Mouse (Mus musculus) heart, adult 11 months (tissue): Measurements from ENCODE around the gene Twf1.

ENCODE experiments used
- DNase-seq: peaks from one replicate; pipeline ENCODE4 v3.0.0; 2022

Gene Twf1

DNA sequence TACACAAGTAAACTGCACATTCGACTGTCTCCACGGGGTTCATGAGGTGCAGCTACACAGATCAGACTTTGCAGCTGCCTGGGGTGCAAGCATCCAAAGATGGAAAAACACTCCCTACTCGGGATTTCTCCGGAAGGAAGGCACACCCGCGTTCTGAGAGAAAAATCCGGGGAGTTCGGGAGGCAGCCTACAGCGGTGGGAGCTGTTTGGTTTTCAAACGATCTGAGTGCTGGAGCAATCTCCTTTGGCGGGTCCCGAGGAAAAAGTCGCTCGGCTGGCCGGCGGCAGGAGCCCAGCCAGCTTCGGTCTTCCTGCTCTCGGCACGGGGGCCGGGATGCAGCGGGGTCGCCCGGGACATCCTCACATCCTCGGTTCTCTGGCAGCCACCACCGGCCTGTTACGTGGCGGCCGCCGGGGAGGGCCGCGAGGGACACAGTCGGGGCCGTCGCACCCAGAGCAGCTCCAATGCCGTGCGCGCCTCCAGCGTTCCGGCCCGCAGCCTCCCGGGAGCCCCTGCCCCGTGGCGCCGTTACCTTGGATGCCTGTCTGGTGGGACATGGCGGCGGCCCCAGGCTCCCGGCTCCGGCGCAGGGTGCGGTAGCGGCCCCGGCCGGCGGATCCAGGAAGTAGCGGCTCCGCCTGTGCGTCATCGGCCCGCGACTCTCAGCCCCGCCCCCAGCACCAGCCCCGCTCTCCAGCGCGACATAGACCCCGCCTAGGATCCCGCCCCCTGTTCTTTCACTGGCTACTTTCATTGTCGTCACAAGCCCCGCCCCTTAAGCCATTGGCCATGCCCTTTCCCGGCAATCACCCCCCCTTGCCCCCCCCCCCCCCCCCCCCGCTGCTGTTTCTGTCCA, at the start of gene Twf1:
Gene Twf1, minus strand, starts transcription at position 671 of the 857 bp plus-strand sequence.
- peak; percentile 100 for DNase-seq

DNA sequence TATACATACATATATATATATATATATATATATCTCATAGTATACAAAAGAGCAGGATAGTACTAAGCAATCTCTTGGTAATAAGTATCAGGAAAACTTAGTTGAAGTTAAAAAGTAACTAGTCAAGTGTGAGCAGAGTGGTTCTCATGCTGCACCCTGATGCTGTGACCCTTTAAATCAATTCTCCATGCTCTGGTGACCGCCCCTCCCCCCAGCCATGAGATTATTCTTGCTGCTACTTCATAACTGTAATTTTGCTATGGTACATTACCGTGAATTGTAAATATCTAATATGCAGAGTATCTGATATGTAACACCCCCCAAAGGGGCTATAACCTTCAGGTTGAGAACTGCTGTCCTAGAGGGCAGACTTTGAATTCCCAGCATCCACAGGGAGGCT, 49.4 kb upstream of the Twf1 start:
- DNase-seq: no peak

- DNase-seq: peak; percentile 58
Measured at GRCm38 (mm10) chr15:94638207-94638606, 48.5 kb upstream of the Twf1 start.

DNA sequence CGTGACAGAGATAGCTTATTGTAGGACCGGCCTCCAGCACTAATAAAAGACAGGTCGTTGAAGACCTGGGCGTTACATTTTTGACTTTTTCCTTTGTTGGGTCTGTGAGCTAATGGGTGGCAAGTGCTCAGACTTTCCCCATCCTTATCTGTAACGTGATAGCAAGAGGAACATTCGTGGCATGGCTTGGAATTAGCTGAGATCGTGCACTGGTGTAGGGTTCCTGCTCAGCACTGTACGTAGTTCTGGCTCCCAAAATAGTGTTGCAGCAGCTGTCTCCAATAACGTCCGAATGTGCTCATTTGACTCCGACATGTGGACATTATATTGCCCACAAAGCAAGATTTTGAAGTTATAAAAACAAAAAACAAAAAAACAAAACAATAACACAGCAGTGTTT, 44.8 kb upstream of the Twf1 start:
- DNase-seq: peak; percentile 68

DNA sequence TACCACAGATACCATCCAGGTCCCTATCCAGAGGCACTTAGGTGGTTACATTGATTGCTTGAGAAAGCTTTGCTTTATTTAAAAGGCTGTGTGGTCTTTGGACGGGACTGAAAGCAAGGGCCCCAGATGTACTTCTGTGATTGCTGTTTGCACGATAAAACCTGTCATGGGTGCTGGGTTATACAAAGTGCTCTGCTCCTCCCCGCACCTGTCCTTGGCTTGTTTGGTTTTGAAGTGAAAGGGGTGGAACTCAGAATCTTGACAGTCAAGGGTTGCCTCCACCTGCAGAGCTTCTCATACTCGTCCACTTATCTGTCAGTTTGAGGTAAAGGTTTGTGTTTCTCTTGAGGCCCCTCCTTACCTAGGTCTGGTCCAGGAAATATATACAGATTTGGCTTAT, 40.9 kb upstream of the Twf1 start:
- peak; percentile 64 for DNase-seq

- DNase-seq: peak; percentile 94
Measured at GRCm38 (mm10) chr15:94628830-94629601, 39.3 kb upstream of the Twf1 start, which contains the start of gene Tmem117. Tmem117 (plus strand) TSS chr15:94629232.

- no peak for DNase-seq
Measured at GRCm38 (mm10) chr15:94628463-94628829, 38.8 kb upstream of the Twf1 start.

DNA sequence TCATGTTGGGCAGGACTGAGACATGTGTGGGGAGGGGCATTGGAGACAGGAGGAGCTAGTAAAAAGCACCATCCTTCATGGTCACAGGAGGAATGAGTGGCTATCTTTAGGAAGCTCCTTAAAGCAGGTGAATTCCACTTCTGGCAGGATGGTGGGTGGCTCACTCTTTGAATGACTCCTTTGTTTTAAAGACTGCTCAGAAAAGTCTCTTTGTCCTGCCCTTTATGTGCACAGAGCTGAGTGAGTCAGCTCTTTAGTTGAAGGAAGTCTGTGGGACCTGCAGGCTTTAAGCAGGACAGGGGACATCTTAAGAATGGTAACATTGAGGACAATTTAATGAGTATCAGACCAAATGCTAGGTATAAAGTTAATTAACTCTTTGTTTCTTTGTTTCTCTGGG, 31.2 kb upstream of the Twf1 start:
- DNase-seq: peak; percentile 21

DNA sequence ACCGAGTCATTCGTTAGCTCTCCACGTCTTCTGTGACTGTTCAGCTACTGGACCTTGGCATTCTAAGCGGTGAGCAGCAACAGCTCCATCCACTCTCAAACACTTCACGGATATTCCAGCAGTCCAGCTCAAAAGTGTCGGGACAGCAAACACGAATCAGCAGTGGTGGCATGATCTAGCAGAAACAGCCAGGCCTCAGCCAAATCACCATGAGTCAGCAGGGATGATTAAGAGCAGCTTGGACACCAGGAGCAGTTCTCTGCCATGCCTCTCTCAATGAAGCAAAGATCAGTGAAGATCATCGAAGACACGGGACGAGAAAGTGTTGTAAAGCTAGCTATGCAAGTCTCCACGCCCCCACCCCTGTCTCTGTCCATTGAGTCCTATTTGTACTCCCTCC, 26.3 kb upstream of the Twf1 start:
- no peak for DNase-seq

GRCm38 (mm10) chr15:94607768-94608167, 18.1 kb upstream of the Twf1 start:
- no peak for DNase-seq

- no peak for DNase-seq
Measured at GRCm38 (mm10) chr15:94602441-94602840, 12.8 kb upstream of the Twf1 start.

- no peak for DNase-seq
Measured at GRCm38 (mm10) chr15:94601339-94601738, 11.7 kb upstream of the Twf1 start.

DNA sequence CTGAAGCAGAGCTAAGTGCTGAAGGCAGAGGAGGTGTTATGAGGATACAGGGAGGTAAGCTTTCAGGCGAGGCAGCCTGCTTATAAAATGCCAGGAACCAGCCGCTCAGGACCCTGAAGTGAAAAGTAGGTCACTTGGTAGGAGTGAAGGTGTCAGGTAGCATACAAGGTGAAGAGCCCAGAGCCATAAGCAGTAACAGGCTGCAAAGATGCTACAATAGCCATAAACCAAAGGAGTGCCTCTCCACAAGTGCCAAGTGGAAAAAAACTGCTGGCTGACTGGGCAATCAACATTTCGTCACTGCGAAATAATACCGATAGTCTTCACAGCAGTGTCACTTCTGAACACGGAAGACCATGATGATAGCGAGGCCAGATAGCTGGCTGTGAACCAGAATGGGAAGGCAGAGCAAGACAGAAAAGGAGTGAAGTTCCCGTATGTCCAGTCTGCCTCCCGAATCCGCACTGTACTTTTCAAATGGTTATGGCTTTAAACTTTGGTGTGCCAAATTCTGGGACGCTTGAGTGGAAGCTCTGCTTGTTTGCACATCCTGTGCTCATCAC, 10.5 kb upstream of the Twf1 start:
- DNase-seq: no peak

GRCm38 (mm10) chr15:94593586-94593985, 3.9 kb upstream of the Twf1 start:
- DNase-seq: no peak

- DNase-seq: peak; percentile 91
Measured at GRCm38 (mm10) chr15:94591356-94591755, 1.7 kb upstream of the Twf1 start.

DNA sequence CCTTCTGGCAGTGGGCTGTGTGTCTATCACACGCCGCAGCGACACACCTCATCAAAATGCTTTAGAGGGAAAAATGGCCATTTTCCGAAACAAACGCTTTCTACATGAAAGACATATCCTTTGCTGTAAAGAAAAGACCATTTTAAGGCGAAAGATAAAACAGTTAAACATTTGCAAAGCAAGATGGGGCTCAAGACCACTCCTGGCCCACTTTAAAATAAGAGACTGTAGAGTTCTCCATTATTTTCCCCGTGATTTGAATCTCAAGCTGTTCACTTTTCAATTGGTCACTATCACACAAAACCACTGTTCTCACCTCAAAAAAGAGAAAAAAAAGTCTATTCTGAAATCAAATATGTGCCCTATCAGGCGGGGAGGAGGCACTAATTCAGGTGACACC, 394 bp upstream of the Twf1 start:
- no peak for DNase-seq

GRCm38 (mm10) chr15:94587826-94588715, 1.6 kb downstream of the Twf1 start:
- no peak for DNase-seq

GRCm38 (mm10) chr15:94584738-94585137, 5.0 kb downstream of the Twf1 start:
- DNase-seq: no peak

- no peak for DNase-seq
Measured at GRCm38 (mm10) chr15:94583153-94583552, 6.5 kb downstream of the Twf1 start.

GRCm38 (mm10) chr15:94582000-94582593, 7.6 kb downstream of the Twf1 start:
- no peak for DNase-seq

DNA sequence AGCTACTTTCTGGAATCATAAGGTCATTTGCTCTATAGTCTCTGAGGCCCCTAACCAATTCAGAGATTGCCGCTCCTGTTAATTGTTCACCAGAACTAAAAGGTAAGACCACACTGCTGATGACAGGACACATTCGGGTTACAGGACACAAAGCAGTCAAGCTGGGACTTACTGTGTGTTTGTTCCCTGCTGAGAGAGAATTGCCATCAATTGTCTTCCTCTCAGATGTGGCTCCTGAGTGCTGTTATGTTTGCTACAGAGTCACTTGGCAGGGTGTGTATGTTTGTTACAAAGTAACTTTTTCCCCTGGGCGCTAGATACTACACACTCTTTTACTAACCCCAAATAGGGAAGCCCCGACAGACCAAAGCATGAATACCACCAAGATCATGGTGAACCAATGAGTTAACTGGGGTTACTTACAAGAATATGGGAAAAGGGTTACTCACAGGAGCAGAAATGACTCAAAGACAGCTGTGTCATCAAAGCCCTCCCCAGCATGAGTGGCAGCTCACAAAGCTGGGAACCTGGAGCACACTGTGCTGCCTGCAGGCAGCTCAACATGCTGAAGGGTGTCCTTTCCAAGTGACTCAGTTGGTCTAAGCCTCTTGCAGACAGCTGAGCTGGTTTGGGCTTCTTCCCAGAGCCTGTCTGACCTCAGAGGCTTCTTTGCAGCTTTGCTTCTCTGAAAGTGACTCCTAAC, 15.0 kb downstream of the Twf1 start:
- DNase-seq: peak; percentile 61

GRCm38 (mm10) chr15:94572746-94573145, 16.9 kb downstream of the Twf1 start:
- DNase-seq: no peak
